Mouse (Mus musculus) MEL-GATA-1-ER (cell line): ENCODE measurements around the gene Mycbp.

ENCODE experiments used
- DNase-seq: peaks from one replicate; pipeline ENCODE4 v3.0.0-alpha.2; 2012; ENCODE audit warnings: low read depth; ENCODE audit errors: extremely low read depth

Gene Mycbp

GRCm38 (mm10) chr4:123904333-123905125, at the start of gene Mycbp:
TSS of gene Mycbp (plus strand) at chr4:123904832.
- peak; percentile 94 for DNase-seq

GRCm38 (mm10) chr4:123856888-123857287, 47.7 kb upstream of the Mycbp start:
- DNase-seq: no peak

GRCm38 (mm10) chr4:123858090-123858489, 46.5 kb upstream of the Mycbp start:
- DNase-seq: no peak

DNA sequence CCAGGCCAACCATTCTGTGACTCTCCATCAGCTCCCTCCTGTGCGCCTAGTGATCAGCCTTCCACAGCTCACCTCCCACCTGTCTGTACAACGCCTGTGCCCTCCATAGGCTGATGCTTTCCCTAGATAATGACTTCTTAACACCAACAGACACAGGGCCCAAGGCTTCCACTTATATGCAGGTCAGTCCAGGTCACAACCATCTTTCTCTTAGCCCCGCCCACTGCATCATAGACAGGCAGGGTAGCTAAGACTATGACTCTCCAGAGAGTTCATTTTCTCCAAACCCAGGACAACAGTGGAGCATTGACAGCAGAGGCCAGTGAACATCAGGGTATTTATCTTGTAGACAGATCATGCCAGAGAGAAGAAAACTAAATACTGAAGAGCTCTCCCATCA, 45.3 kb upstream of the Mycbp start, which contains the start of gene 4933427I04Rik:
TSS of gene 4933427I04Rik (plus strand) at position 301 of the 400 bp plus-strand sequence.
- DNase-seq: no peak

DNA sequence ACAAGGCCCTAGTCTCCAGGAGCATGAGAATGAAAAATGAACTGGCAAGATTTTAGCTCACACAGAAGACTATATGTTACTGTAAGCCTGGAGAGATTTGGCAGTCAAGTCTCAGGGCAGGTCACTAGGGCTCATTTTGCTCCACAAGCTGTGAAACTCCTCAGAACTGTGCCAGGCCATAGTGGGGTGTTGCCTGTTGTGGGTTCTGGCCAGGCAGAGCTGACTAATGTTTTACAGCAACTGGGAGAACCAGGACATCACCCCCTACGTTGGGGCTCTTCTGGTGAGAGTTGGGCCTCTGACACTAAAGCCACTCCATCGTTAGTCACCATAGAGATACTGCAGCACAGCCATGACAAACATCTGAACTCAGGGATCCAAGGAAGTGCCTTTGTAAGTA, 44.8 kb upstream of the Mycbp start:
- DNase-seq: no peak

DNA sequence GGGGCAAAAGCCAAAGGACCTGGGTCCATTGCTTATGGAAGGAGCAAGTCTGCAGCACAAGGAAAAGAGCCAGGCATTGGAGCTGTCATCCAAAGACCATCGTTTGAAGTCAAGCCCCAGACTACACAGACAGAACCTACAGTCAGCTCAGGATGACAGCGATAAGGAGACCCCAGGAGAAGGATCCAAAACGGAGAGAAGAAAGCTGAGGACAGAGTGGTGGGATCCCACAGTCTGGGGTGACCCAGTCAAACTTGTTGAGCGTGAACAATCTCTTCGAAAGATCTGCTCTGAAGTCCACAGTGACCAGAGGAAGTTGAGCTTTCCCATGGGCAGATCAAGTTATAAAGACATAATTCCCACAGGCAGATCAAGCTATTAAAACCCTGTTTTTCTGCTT, 44.0 kb upstream of the Mycbp start:
- DNase-seq: no peak

DNA sequence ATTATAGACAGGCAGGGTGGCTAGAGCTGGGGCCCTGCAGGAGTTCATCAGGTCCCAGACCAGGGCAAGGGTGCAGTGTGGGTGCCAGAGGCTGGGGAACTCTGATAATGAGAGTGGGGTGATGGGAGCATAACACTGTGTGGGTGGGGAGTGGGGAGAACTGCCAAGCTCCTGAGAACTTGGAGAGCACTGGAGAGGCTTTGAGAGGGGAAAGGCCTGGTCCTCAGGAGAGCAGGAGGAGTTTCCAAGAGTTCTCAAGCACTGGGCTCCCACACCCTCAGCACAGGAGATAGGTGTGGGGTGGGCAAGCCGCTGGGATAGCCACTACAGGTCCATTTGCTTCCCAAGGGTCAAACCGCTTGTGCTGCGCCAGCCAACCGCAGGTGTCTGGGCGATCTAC, 10.9 kb upstream of the Mycbp start:
- DNase-seq: no peak

DNA sequence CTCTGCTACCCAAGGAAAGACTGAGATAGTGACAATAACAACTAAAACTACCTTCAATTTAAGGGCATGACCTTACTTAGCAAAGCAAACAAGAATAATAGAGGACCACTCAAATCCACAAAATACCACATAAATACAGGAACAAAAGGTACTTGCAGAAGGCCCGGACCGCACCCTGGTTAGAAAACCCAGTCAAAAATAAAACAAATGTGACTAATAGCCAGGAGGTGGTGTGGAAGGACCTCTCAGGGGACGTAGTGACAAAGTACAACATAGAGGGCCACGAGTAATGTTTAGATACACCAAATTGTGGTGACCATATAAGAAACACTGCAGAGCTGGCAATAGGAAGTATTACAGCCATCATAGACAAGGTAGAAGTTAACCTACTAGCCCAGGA, 10.3 kb upstream of the Mycbp start:
- DNase-seq: no peak

GRCm38 (mm10) chr4:123898696-123899095, 5.9 kb upstream of the Mycbp start:
- DNase-seq: no peak

DNA sequence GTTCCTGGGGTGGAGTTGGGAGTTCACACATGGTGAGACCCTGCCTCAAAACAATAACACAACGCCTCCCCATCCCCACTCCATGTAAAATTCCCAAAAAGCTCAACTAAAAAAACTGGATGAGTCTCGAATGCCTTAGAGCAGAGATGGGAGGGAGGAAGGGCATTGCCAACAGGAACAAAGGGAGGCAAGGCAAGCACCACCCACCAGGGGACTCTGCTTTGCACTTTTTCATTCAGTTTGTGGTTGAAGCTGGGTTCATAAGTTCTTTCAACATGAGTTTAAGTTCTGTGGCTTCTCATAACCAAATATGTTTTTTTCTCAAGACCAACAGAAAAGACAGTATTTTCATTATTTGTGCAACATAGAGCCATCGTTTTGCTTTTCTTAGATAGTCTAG, 1.2 kb upstream of the Mycbp start:
- no peak for DNase-seq

DNA sequence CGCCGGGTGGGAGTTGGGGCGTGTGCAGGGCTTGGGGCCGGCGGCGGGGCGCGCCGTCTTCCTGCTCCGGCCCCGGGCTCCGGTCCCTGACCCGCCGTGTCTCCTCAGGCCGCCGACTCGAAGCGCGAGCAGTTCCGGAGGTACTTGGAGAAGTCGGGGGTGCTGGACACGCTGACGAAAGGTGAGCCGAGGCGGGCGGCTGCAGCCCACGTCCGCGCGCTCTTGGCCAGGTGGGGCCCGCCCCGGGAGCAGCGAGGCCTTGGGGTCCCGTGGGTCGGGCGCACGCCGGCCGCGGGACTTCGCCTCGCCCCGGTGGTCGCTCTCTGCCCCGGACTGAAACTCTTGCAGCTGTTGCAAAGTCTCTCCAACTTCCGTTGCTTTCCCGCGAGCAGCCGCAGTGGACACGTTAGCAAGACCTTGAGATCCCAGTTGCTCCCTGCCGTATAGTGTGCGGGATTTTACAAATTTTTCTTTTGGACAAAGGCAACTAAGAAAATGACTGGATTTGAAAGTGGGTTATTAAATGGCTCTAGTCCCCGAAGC, 565 bp downstream of the Mycbp start:
- no peak for DNase-seq

DNA sequence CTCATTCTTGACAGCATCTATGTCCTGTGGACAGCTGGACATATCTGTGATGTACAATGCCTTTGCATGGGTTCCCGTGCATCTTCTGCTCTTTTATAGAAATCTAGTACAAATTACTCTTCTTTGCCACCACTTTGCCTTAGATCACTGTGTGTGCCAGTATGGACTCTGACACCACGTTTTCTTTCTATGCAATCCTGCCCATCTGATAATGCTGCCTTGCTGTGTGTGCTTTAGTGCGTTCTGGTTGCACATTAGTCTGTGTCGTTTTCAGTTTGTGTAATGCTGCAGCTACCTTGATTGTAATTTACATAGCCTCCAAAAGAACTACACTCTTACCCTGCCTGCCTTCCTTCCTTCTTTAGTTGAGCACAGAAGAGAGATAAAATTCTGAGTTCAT, 6.9 kb downstream of the Mycbp start:
- DNase-seq: no peak

GRCm38 (mm10) chr4:123912431-123912830, 7.8 kb downstream of the Mycbp start:
- DNase-seq: no peak

DNA sequence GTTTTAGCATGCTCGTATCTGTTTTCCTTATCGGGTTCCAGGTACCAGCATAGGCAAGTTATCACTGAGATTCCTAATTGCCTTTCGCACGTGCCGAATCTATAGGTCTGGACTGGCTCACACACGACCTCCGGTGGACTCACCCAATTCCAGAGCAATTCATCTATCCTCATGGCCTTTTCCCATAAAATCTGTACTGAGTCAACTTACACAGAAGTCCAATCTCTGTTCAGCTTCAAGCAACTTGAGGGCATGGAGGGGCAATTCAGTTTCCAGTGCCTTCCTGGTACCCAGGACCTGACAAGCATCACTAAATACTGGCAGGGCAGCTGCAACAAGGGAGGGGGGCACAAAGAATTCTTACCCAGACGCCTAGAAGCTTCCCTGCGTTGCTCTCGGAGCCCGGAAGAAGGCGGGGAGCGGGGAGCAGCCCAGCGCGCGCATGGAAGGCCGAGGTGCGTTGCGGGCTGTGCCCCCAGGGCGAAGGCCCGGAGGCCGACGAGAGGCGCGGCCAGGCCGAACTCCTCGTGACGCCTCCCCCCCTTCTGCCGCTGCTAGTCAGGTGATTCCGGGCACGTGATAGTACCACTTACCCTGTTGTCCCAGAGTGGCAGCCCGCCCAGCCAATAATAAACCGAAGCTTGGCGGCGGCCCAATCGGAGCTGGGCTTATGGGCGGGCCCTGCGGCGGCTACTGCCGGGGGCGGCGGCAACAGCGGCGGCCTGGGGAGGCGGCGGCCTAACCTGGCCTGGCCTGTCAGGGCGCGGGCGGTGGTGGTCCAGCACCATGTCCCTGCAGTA, 12.3 kb downstream of the Mycbp start, which contains the start of gene Rragc:
TSS of gene Rragc (plus strand) at position 699 of the 800 bp plus-strand sequence.
- peak; percentile 83 for DNase-seq

- no peak for DNase-seq
Observed at GRCm38 (mm10) chr4:123917548-123918140, 13.0 kb downstream of the Mycbp start, which contains the start of gene 4930535I16Rik. TSS of gene 4930535I16Rik (minus strand) at chr4:123918022.

- no peak for DNase-seq
Observed at GRCm38 (mm10) chr4:123918851-123919250, 14.2 kb downstream of the Mycbp start.

DNA sequence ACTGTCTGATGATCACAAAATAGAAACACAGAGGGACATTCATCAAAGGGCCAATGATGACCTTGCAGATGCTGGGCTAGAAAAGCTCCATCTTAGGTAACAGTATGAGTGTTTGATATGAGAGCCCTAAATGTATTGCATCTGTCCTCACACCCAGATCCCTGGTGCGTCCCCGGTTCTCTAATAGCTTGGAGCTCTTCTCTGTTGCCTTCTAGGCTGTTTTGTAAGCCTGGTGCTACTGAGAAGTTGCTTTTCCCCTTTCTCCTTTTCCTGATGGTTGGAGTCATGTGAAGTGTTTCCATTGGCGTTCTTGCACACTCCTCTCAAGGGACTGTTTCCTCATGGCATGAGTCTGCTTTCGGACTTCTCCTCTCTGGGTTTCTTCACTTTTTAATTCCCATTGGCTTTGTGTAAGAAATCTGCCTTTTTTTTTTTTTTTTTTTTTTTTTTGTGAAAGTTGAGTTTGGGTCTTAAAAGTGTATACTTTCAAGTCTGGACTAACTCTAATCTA, 16.5 kb downstream of the Mycbp start:
- DNase-seq: no peak

DNA sequence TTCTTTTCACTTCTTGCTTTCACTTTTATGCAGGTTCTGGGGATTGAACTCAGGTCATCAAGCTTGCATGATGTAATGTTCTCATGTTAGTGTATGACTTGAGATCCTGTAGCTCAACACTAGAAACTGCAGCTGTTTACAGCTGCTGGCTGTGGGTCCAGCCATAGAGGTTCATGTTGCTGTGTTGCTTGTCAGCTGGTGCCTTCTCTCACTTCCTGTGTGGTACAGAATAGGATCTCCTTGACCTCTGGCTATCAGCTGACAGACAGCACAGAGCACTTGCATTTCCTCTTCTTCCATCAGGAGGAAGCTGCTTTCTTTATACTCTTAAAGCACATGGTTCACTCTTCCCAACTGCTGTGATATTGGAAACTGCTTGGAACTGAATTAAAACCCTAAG, 23.3 kb downstream of the Mycbp start:
- DNase-seq: peak; percentile 69

- no peak for DNase-seq
Observed at GRCm38 (mm10) chr4:123929994-123930393, 25.4 kb downstream of the Mycbp start.

DNA sequence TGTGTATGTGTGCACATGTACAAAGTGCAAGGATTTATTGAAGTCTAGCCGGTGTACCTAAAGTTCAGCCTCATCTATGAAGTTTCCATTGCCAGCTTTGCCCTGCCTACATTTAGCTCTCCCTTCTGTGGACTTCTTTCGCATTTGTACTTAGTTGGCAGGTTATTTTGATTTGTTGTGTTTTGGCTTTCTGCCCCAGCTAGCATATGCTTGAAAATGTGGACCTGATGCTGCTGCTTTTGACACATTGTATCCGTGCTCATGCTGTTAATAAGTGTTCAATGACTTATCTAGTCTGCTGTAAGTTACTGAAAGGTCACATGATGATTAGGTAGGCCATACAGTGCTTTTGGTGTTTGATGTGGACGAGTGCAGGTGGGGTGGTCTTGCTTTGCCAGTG, 29.7 kb downstream of the Mycbp start:
- no peak for DNase-seq

GRCm38 (mm10) chr4:123936059-123936458, 31.4 kb downstream of the Mycbp start:
- DNase-seq: no peak
